Mouse (Mus musculus): Measurements from ENCODE around the gene Tox4.
A peak's percentile ranks its signal among the peaks of the same experiment; 100 is the strongest.
"Not testable (repeated sequence)": the region's sequence is repeated elsewhere in the genome, so short reads cannot be mapped to it uniquely, and the experiment has no call there.

Gene Tox4

GRCm38 (mm10) chr14:52278932-52279746 is at the start of gene Tox4, which contains the start of gene Rab2b:
Gene Tox4 (plus strand): TSS chr14:52279146.
Gene Rab2b (minus strand): TSS chr14:52279545.
- peak; percentile 99 for DNase-seq (ENCODE audit: low spot score in 2 of 2)

- no peak for DNase-seq (ENCODE audit: low spot score in 2 of 2)
Measured at GRCm38 (mm10) chr14:52232249-52232648, 46.7 kb upstream of the Tox4 start.

GRCm38 (mm10) chr14:52235165-52235564 is 43.8 kb upstream of the Tox4 start:
- no peak for DNase-seq (ENCODE audit: low spot score in 2 of 2)

- no peak for DNase-seq (ENCODE audit: low spot score in 2 of 2)
Measured at GRCm38 (mm10) chr14:52236216-52236615, 42.7 kb upstream of the Tox4 start.

GRCm38 (mm10) chr14:52244041-52244689 is 34.8 kb upstream of the Tox4 start:
- peak; percentile 96 to 98 for DNase-seq (ENCODE audit: low spot score in 2 of 2)

GRCm38 (mm10) chr14:52244690-52245042 is 34.3 kb upstream of the Tox4 start:
- DNase-seq (ENCODE audit: low spot score in 2 of 2): no peak

- no peak for DNase-seq (ENCODE audit: low spot score in 2 of 2)
Measured at GRCm38 (mm10) chr14:52246129-52246528, 32.8 kb upstream of the Tox4 start.

GRCm38 (mm10) chr14:52256311-52257175 is 22.4 kb upstream of the Tox4 start:
- DNase-seq (ENCODE audit: low spot score in 2 of 2): peak in 1 of 2 experiments; percentile 17

GRCm38 (mm10) chr14:52257484-52258213 is 21.3 kb upstream of the Tox4 start, which contains the start of gene Chd8:
Gene Chd8 (minus strand): TSS chr14:52257780.
- peak; percentile 98 for DNase-seq (ENCODE audit: low spot score in 2 of 2)

- DNase-seq (ENCODE audit: low spot score in 2 of 2): no peak
Measured at GRCm38 (mm10) chr14:52272781-52273180, 6.2 kb upstream of the Tox4 start.

- DNase-seq (ENCODE audit: low spot score in 2 of 2): no peak
Measured at GRCm38 (mm10) chr14:52277210-52277609, 1.7 kb upstream of the Tox4 start.

- no peak for DNase-seq (ENCODE audit: low spot score in 2 of 2)
Measured at GRCm38 (mm10) chr14:52279747-52280120, 788 bp downstream of the Tox4 start.

- DNase-seq (ENCODE audit: low spot score in 2 of 2): no peak
Measured at GRCm38 (mm10) chr14:52283629-52284028, 4.7 kb downstream of the Tox4 start.

- DNase-seq (ENCODE audit: low spot score in 2 of 2): no peak
Measured at GRCm38 (mm10) chr14:52284191-52284590, 5.2 kb downstream of the Tox4 start.

GRCm38 (mm10) chr14:52295558-52296264 is 16.8 kb downstream of the Tox4 start:
- no peak for DNase-seq (ENCODE audit: low spot score in 2 of 2)

GRCm38 (mm10) chr14:52303517-52303916 is 24.6 kb downstream of the Tox4 start:
- DNase-seq (ENCODE audit: low spot score in 2 of 2): not testable (repeated sequence)

GRCm38 (mm10) chr14:52304644-52305271 is 25.8 kb downstream of the Tox4 start, which contains the start of gene Mettl3:
Gene Mettl3 (minus strand): TSS chr14:52305128.
- DNase-seq (ENCODE audit: low spot score in 2 of 2): peak; percentile 90 to 93

GRCm38 (mm10) chr14:52306100-52306499 is 27.2 kb downstream of the Tox4 start:
- no peak for DNase-seq (ENCODE audit: low spot score in 2 of 2)

GRCm38 (mm10) chr14:52310343-52310742 is 31.4 kb downstream of the Tox4 start:
- not testable (repeated sequence) for DNase-seq (ENCODE audit: low spot score in 2 of 2)

- DNase-seq (ENCODE audit: low spot score in 2 of 2): no peak
Measured at GRCm38 (mm10) chr14:52310906-52311305, 32.0 kb downstream of the Tox4 start.

Data from right cerebral cortex, postnatal 36 days (tissue).